Mouse (Mus musculus) stomach, embryonic 15.5 days (tissue): ENCODE data around the gene Il11. TPM values are rescaled to one million over a fixed set of nuclear protein-coding genes. Genes with fewer than 3 reads are reported as not detected.

Experiments used
- ATAC-seq: fragments of 200-750 bp; cut with Nextera tagmentation; 2 replicates; pipeline ENCODE4 v1.8.0; 2017; ENCODE audit warnings: low read depth, moderate number of reproducible peaks, moderate TSS enrichment; ENCODE audit not compliant: insufficient read depth, low FRiP score
- H3K27ac ChIP-seq: fragments of 300-500 bp; sonication (generic); 2 replicates; pipeline ENCODE4 v1.5.1; 2015; ENCODE audit warnings: mild to moderate bottlenecking, inconsistent platforms
- H3K27me3 ChIP-seq: fragments of 300-500 bp; sonication (generic); replicated peaks from 2 replicates; pipeline ENCODE4 v1.6.1; 2015; ENCODE audit warnings: inconsistent platforms
- H3K36me3 ChIP-seq: fragments of 300-500 bp; sonication (generic); 2 replicates; pipeline ENCODE4 v1.6.1; 2015; ENCODE audit warnings: inconsistent platforms
- H3K4me1 ChIP-seq: fragments of 300-500 bp; sonication (generic); 2 replicates; pipeline ENCODE4 v1.6.1; 2015; ENCODE audit warnings: inconsistent platforms
- H3K4me2 ChIP-seq: fragments of 300-500 bp; sonication (generic); 2 replicates; pipeline ENCODE4 v1.6.1; 2015; ENCODE audit warnings: mild to moderate bottlenecking, inconsistent platforms
- H3K4me3 ChIP-seq: fragments of 300-500 bp; sonication (generic); replicated peaks from 2 replicates; pipeline ENCODE4 v1.5.1; 2015; ENCODE audit warnings: inconsistent platforms
- H3K9ac ChIP-seq: fragments of 300-500 bp; sonication (generic); 2 replicates; pipeline ENCODE4 v1.6.1; 2015; ENCODE audit warnings: inconsistent platforms
- H3K9me3 ChIP-seq: fragments of 300-500 bp; sonication (generic); 2 replicates; pipeline ENCODE4 v1.6.1; 2016; ENCODE audit warnings: inconsistent platforms
- WGBS: fragments of 180-500 bp; shearing (Covaris S2); methylation state at CpG from one replicate; pipeline ENCODE4 v1.1.7; 2015; 5-methylcytosine and 5-hydroxymethylcytosine counted together
- polyA plus RNA-seq: library from polyadenylated mRNA; unstranded; fragments of >200 nt; fragmentation: Nextera tagmentation; extraction: Ambion mirVana; gene quantifications from 2 replicates; pipeline ENCODE4 v1.2.1, GENCODE M21; 2015

The Il11 gene
- polyA plus RNA-seq, 1 experiment from 2014 or later: 0.22 TPM

GRCm38 (mm10) chr7:4739041-4739543 lies 43.6 kb downstream of the Il11 start:
- no peak overlapping the region for H3K9ac ChIP-seq
- peak overlapping the region; percentile 34 for H3K4me3 ChIP-seq
- peak overlapping the region; percentile 71 for H3K27ac ChIP-seq
- no peaks in the 10 kb centered on the region for H3K9me3 ChIP-seq
- peak overlapping the region; percentile 56 for H3K4me2 ChIP-seq
- no peaks in the 10 kb centered on the region for H3K27me3 ChIP-seq
- no peak for ATAC-seq
- H3K36me3 ChIP-seq: no peaks in the 10 kb centered on the region
- H3K4me1 ChIP-seq: peaks cover 29% of the 10 kb centered on the region
- 52% methylated on average over 10 of the region's 10 CpGs for WGBS

DNA sequence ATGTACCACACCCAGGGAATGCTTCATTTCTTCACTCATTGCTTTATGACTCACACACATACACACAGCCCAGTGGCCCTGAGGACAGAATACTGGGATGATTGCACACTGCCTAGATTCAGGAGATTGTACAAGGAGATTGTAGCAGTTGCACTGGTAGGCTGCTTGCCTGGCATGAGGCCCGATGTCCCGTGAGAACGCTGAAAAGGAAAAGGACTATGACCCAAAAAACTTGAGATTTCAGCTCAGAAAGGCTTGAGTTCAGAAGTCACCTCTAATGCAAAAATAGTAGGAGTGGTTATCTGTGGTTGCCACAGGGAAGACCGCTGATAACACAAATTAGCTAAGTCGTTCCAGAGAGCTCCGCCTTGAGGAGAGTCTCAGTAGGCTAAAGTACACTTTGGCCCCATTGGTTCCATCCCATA lies 49.7 kb downstream of the Il11 start:
- no peak overlapping the region for H3K9ac ChIP-seq
- no peaks in the 10 kb centered on the region for H3K4me1 ChIP-seq
- peak; percentile 70 for ATAC-seq
- no peaks in the 10 kb centered on the region for H3K36me3 ChIP-seq
- H3K27me3 ChIP-seq: no peaks in the 10 kb centered on the region
- no peak overlapping the region for H3K4me3 ChIP-seq
- no peaks in the 10 kb centered on the region for H3K9me3 ChIP-seq
- H3K4me2 ChIP-seq: no peak overlapping the region
- H3K27ac ChIP-seq: no peak overlapping the region
- WGBS: 49% methylated on average over 6 of the region's 6 CpGs

- Histone ChIP-seq H3K27me3 (no peaks in the 10 kb centered on the region), H3K9ac (no peak overlapping the region), H3K36me3 (no peaks in the 10 kb centered on the region), H3K27ac (no peak overlapping the region), H3K4me3 (no peak overlapping the region), H3K4me1 (no peaks in the 10 kb centered on the region), H3K4me2 (no peak overlapping the region), H3K9me3 (no peaks in the 10 kb centered on the region)
- ATAC-seq: no peak
- 71% methylated on average over 5 of the region's 5 CpGs for WGBS
These were observed 51.6 kb downstream of the Il11 start for GRCm38 (mm10) chr7:4731090-4731489.

- no peaks in the 10 kb centered on the region for H3K36me3 ChIP-seq
- peak within 1 kb of the TSS; percentile 59 for H3K4me2 ChIP-seq
- no peak for ATAC-seq
- peak within 1 kb of the TSS; percentile 40 for H3K4me3 ChIP-seq
- H3K4me1 ChIP-seq: peaks cover 10% of the 10 kb centered on the region; the same call in 1 of the 2 replicates
- no peaks in the 10 kb centered on the region for H3K9me3 ChIP-seq
- H3K9ac ChIP-seq: no peak within 1 kb of the TSS
- peak within 1 kb of the TSS; percentile 82 for H3K27ac ChIP-seq
- H3K27me3 ChIP-seq: no peaks in the 10 kb centered on the region
- 66% methylated on average over 7 of the region's 7 CpGs for WGBS
These were observed 57.5 kb downstream of the Il11 start, which contains the start of gene Tmem150b for GRCm38 (mm10) chr7:4725169-4725568. Gene Tmem150b (minus strand): TSS chr7:4725249.

GRCm38 (mm10) chr7:4724359-4724758 lies 58.3 kb downstream of the Il11 start:
- no peaks in the 10 kb centered on the region for H3K36me3 ChIP-seq
- ATAC-seq: peak; percentile 47; the same call in 1 of the 2 replicates
- peak overlapping the region; percentile 82 for H3K27ac ChIP-seq
- 31% methylated on average over 3 of the region's 3 CpGs for WGBS
- H3K9ac ChIP-seq: no peak overlapping the region
- peaks cover 10% of the 10 kb centered on the region; the same call in 1 of the 2 replicates for H3K4me1 ChIP-seq
- H3K27me3 ChIP-seq: no peaks in the 10 kb centered on the region
- H3K4me2 ChIP-seq: peak overlapping the region; percentile 59
- peak overlapping the region; percentile 40 for H3K4me3 ChIP-seq
- no peaks in the 10 kb centered on the region for H3K9me3 ChIP-seq

DNA sequence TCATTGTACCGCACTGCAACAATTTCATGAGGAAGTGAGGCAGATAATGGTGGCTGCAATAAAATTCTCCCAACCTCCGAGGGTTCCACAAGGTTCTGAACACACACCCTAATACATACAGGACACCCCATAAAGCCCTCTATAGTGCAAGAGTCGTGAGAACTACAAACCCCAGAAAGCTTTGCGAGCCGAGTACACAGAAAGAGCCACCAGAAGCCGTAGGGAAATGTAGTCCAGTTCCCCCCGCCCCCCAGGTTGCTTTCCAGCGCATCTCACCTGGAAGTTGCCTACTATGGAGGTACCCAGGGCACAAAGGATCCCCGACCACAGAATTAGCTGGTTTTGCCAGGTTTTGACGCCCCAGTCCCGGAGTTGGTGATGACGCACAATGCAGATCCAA lies 59.2 kb downstream of the Il11 start:
- H3K9ac ChIP-seq: no peak overlapping the region
- H3K4me1 ChIP-seq: peaks cover 10% of the 10 kb centered on the region; the same call in 1 of the 2 replicates
- no peaks in the 10 kb centered on the region for H3K9me3 ChIP-seq
- WGBS: 32% methylated on average over 12 of the region's 12 CpGs
- peak overlapping the region; percentile 59 for H3K4me2 ChIP-seq
- H3K27me3 ChIP-seq: no peaks in the 10 kb centered on the region
- H3K36me3 ChIP-seq: no peaks in the 10 kb centered on the region
- ATAC-seq: peak; percentile 40; the same call in 1 of the 2 replicates
- H3K27ac ChIP-seq: 0 out of 2 replicates have a peak overlapping the region, but pooled peaks have one; percentile 82
- H3K4me3 ChIP-seq: peak overlapping the region; percentile 40

Other genes with a start within 250 kb of the Il11 start
- 7.4 and 7.9 TPM in 2 replicates for gene Syt5, start 235.3 kb downstream of the Il11 start, polyA plus RNA-seq
- gene Ptprh, start 178.8 kb downstream of the Il11 start, polyA plus RNA-seq: 0.80 and 0.89 TPM in 2 replicates
- 2.4 and 4.8 TPM in 2 replicates for gene Tmem86b, start 151.4 kb downstream of the Il11 start, polyA plus RNA-seq
- 8.5 and 9.0 TPM in 2 replicates for gene Ppp6r1, start 123.8 kb downstream of the Il11 start, polyA plus RNA-seq
- gene Hspbp1, start 97.8 kb downstream of the Il11 start, polyA plus RNA-seq: 83.5 and 94.5 TPM in 2 replicates
- 0.94 and 1.3 TPM in 2 replicates for gene Brsk1, start 92.3 kb downstream of the Il11 start, polyA plus RNA-seq
- 0.85 and 0.88 TPM in 2 replicates for gene Tmem150b, start 57.6 kb downstream of the Il11 start, polyA plus RNA-seq
- 57.2 and 61.4 TPM in 2 replicates for gene Kmt5c, start 42.7 kb downstream of the Il11 start, polyA plus RNA-seq
- gene Cox6b2, start 29.8 kb downstream of the Il11 start, polyA plus RNA-seq: 66.3 and 70.7 TPM in 2 replicates
- gene Fam71e2, start 11.6 kb downstream of the Il11 start, polyA plus RNA-seq: not detected in 2 replicates
- 1.2 and 1.4 TPM in 2 replicates for gene Tmem190, start 78 bp upstream of the Il11 start, polyA plus RNA-seq
- gene Tmem238, start 6.8 kb upstream of the Il11 start, polyA plus RNA-seq: 35.4 and 36.4 TPM in 2 replicates
- gene Rpl28, start 10.0 kb upstream of the Il11 start, polyA plus RNA-seq: 309 and 356 TPM in 2 replicates
- gene Ube2s, start 29.7 kb upstream of the Il11 start, polyA plus RNA-seq: 306 and 315 TPM in 2 replicates
- 0.36 and 0.44 TPM in 2 replicates for gene Shisa7, start 61.8 kb upstream of the Il11 start, polyA plus RNA-seq
- 12.9 and 14.4 TPM in 2 replicates for gene Isoc2b, start 87.4 kb upstream of the Il11 start, polyA plus RNA-seq
- gene Isoc2a, start 94.3 kb upstream of the Il11 start, polyA plus RNA-seq: 1.1 and 1.3 TPM in 2 replicates
- gene Gm36210, start 123.7 kb upstream of the Il11 start, polyA plus RNA-seq: not detected in 2 replicates
- gene Zfp628, start 132.4 kb upstream of the Il11 start, polyA plus RNA-seq: 3.3 TPM in 2 replicates
- 4.3 and 4.5 TPM in 2 replicates for gene Nat14, start 139.2 kb upstream of the Il11 start, polyA plus RNA-seq
- 2.1 and 3.5 TPM in 2 replicates for gene Ssc5d, start 142.9 kb upstream of the Il11 start, polyA plus RNA-seq
- 0.22 and 0.30 TPM in 2 replicates for gene Sbk2, start 181.5 kb upstream of the Il11 start, polyA plus RNA-seq
- gene Sbk3, start 188.3 kb upstream of the Il11 start, polyA plus RNA-seq: not detected in 2 replicates
- 32.2 and 34.1 TPM in 2 replicates for gene Zfp579, start 213.3 kb upstream of the Il11 start, polyA plus RNA-seq
- 16.0 and 16.4 TPM in 2 replicates for gene Zfp524, start 231.6 kb upstream of the Il11 start, polyA plus RNA-seq
- 40.6 and 43.0 TPM in 2 replicates for gene Fiz1, start 231.8 kb upstream of the Il11 start, polyA plus RNA-seq
- gene Gm44973, start 232.6 kb upstream of the Il11 start, polyA plus RNA-seq: 1.5 and 2.0 TPM in 2 replicates
- gene Zfp865, start 237.5 kb upstream of the Il11 start, polyA plus RNA-seq: 5.5 and 7.7 TPM in 2 replicates
- gene Ccdc106, start 237.7 kb upstream of the Il11 start, polyA plus RNA-seq: 19.2 and 20.8 TPM in 2 replicates